Mouse (Mus musculus) mouse embryonic stem cell (cell line): ENCODE data around the gene Srcap.
"Not testable (repeated sequence)": the region's sequence is repeated elsewhere in the genome, so short reads cannot be mapped to it uniquely, and the experiment has no call there.

ENCODE experiments used
- in situ Hi-C, 2 experiments: fragments of 300-500 bp; cut with MboI; formaldehyde crosslinking; loops; 1 replicate in 1 of 2; 3 replicates in 1 of 2; pipeline ENCODE4 v1.14.3; 2019 to 2020; ENCODE audit warnings: low sequenced_read_pairs in 2 of 2, low pct_unique_long_range_greater_than_20kb in 1 of 2, mixed read lengths in 1 of 2; ENCODE audit not compliant: unreplicated experiment in 1 of 2

The Srcap gene

GRCm38 (mm10) chr7:127480321-127480720 lies 31.5 kb upstream of the Srcap start:
- in situ Hi-C loops, result no loop called here

- in situ Hi-C loops, result no loop called here
Observed at GRCm38 (mm10) chr7:127485416-127485815, 26.4 kb upstream of the Srcap start.

GRCm38 (mm10) chr7:127488364-127488763 lies 23.4 kb upstream of the Srcap start:
- in situ Hi-C loops, result not testable (repeated sequence)

GRCm38 (mm10) chr7:127489982-127490381 lies 21.8 kb upstream of the Srcap start:
- in situ Hi-C loops, result loop anchor here in 1 of 2 experiments (5.0 kb wide), 1 partner anchor 43 kb away; the partner anchor contains the start of gene Zfp689

- in situ Hi-C loops, result loop anchor here in 1 of 2 experiments (5.0 kb wide), 1 partner anchor 45 kb away; the partner anchor contains the start of gene Zfp689
Observed at GRCm38 (mm10) chr7:127491846-127492245, 19.9 kb upstream of the Srcap start.

GRCm38 (mm10) chr7:127494648-127495047 lies 17.1 kb upstream of the Srcap start:
- in situ Hi-C loops, result loop anchor here in 1 of 2 experiments (5.0 kb wide), 1 partner anchor 47 kb away; the partner anchor contains the start of gene Zfp689

- in situ Hi-C loops, result no loop called here
Observed at GRCm38 (mm10) chr7:127497382-127497781, 14.4 kb upstream of the Srcap start.

GRCm38 (mm10) chr7:127498407-127498806 lies 13.4 kb upstream of the Srcap start:
- in situ Hi-C loops, result no loop called here

GRCm38 (mm10) chr7:127508291-127508690 lies 3.5 kb upstream of the Srcap start:
- in situ Hi-C loops, result loop anchor here in 1 of 2 experiments (10.0 kb wide), 1 partner anchor 63 kb away; the partner anchor contains the start of gene Zfp689

- in situ Hi-C loops, result loop anchor here in 1 of 2 experiments (10.0 kb wide), 1 partner anchor 65 kb away; the partner anchor contains the start of gene Zfp689
Observed at GRCm38 (mm10) chr7:127509830-127510229, 2.0 kb upstream of the Srcap start.

GRCm38 (mm10) chr7:127511241-127511640 lies 542 bp upstream of the Srcap start:
- in situ Hi-C loops, result no loop called here

- in situ Hi-C loops, result no loop called here
Observed at GRCm38 (mm10) chr7:127512231-127513015, 640 bp downstream of the Srcap start.

- in situ Hi-C loops, result no loop called here
Observed at GRCm38 (mm10) chr7:127513016-127513390, 1.2 kb downstream of the Srcap start.

GRCm38 (mm10) chr7:127513781-127514180 lies 2.0 kb downstream of the Srcap start:
- in situ Hi-C loops, result no loop called here

- in situ Hi-C loops, result loop anchor here in 1 of 2 experiments (5.0 kb wide), 1 partner anchor 36 kb away; no protein-coding TSS in a partner anchor
Observed at GRCm38 (mm10) chr7:127515846-127516245, 4.1 kb downstream of the Srcap start.

GRCm38 (mm10) chr7:127516344-127516743 lies 4.6 kb downstream of the Srcap start:
- in situ Hi-C loops, result loop anchor here in 1 of 2 experiments (5.0 kb wide), 1 partner anchor 36 kb away; no protein-coding TSS in a partner anchor

GRCm38 (mm10) chr7:127519284-127519683 lies 7.5 kb downstream of the Srcap start, which contains the start of gene Gm42715:
TSS of gene Gm42715 (plus strand) at chr7:127519584.
- in situ Hi-C loops, result loop anchor here in 1 of 2 experiments (5.0 kb wide), 1 partner anchor 33 kb away; no protein-coding TSS in a partner anchor

- in situ Hi-C loops, result no loop called here
Observed at GRCm38 (mm10) chr7:127541671-127542070, 29.9 kb downstream of the Srcap start.

- in situ Hi-C loops, result no loop called here
Observed at GRCm38 (mm10) chr7:127549116-127549835, 37.5 kb downstream of the Srcap start.
